Mouse (Mus musculus) CD4-positive naive resting alpha-beta T cell, adult 57 days (primary cell): ENCODE results near the gene Cypt15. TPM values are rescaled to one million over a fixed set of nuclear protein-coding genes. Genes with fewer than 3 reads are reported as not detected.

ENCODE experiments used
- total RNA-seq: library from RNA; stranded (reverse); gene quantifications from one replicate; pipeline ENCODE4 v1.2.4, GENCODE M21; 2023

Gene Cypt15
- not detected for total RNA-seq

DNA sequence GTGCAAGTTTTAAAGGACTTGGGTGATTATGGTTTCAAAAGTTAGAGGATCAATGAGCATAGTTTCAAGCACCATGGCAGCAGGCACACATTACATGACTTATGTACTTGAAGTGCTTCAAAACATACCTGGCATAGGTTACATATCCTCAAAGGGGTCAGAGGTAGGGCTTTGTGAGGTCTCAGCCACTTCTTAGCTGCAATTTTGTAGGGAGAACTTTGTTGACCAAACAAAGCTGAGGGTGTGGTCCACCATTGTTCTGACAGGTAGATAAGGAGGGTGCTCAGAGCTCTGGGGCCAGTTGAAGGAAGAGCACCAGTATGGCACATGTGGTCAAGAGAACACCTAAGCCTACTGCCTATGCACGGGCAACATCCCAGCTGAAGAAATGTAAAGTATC is at the start of gene Cypt15:
Cypt15 (plus strand) TSS at position 301 of the 400 bp plus-strand sequence.

